Mouse (Mus musculus) ES-Bruce4 (cell line): ENCODE results near the gene Anxa9. TPM values are rescaled to one million over a fixed set of nuclear protein-coding genes. Genes with fewer than 3 reads are reported as not detected.
A peak's percentile ranks its signal among the peaks of the same experiment; 100 is the strongest.

Experiments
- H3K27ac ChIP-seq: 2 replicates; pipeline ENCODE4 v1.5.1; 2012; ENCODE audit warnings: low read length, inconsistent platforms; ENCODE audit not compliant: insufficient read depth
- H3K27me3 ChIP-seq: 2 replicates; pipeline ENCODE4 v1.6.1; 2012; ENCODE audit warnings: mild to moderate bottlenecking, low read length, inconsistent platforms; ENCODE audit not compliant: control insufficient read depth, poor library complexity, insufficient read depth, severe bottlenecking
- H3K36me3 ChIP-seq: 2 replicates; pipeline ENCODE4 v1.6.1; 2012; ENCODE audit warnings: inconsistent platforms, mild to moderate bottlenecking, low read length, moderate library complexity; ENCODE audit not compliant: control insufficient read depth, poor library complexity, insufficient read depth, severe bottlenecking
- H3K4me1 ChIP-seq: one replicate; pipeline ENCODE4 v1.8.1; 2011; ENCODE audit warnings: low read length; ENCODE audit not compliant: control insufficient read depth, insufficient read depth
- H3K4me3 ChIP-seq: 2 replicates; pipeline ENCODE4 v1.5.1; 2011; ENCODE audit warnings: low read depth, mild to moderate bottlenecking, low read length
- H3K9ac ChIP-seq: 2 replicates; pipeline ENCODE4 v1.6.1; 2012; ENCODE audit warnings: low read depth, mild to moderate bottlenecking, inconsistent platforms; ENCODE audit not compliant: poor library complexity, severe bottlenecking
- H3K9me3 ChIP-seq: replicated peaks from 2 replicates; pipeline ENCODE4 v1.6.1; 2012; ENCODE audit warnings: mild to moderate bottlenecking, low read length, inconsistent platforms; ENCODE audit not compliant: control insufficient read depth, poor library complexity, insufficient read depth, severe bottlenecking
- CTCF ChIP-seq: IDR thresholded peaks from one replicate; pipeline ENCODE4 v1.8.1; 2011; ENCODE audit warnings: low read depth, low read length
- EP300 ChIP-seq: IDR thresholded peaks from 2 replicates; pipeline ENCODE4 v1.6.1; 2011; ENCODE audit warnings: low read depth, low read length; ENCODE audit not compliant: insufficient read depth
- POLR2A ChIP-seq: IDR thresholded peaks from one replicate; pipeline ENCODE4 v1.8.1; 2011; ENCODE audit warnings: low read length; ENCODE audit not compliant: insufficient read depth
- polyA plus RNA-seq: library from polyadenylated mRNA; stranded (reverse); fragments of >200 nt; gene quantifications from 2 replicates; pipeline ENCODE4 v1.2.4, GENCODE M21; 2011; ENCODE audit warnings: low read depth; ENCODE audit not compliant: missing spikeins, insufficient read depth, insufficient read length

Gene Anxa9
- polyA plus RNA-seq, 1 experiment, result 1.9 TPM

- Histone ChIP-seq H3K9me3 (no peaks in the 10 kb centered on the region), H3K27me3 (no peaks in the 10 kb centered on the region), H3K27ac (peak overlapping the region; percentile 63), H3K9ac (no peak overlapping the region), H3K4me3 (no peak overlapping the region), H3K4me1 (peaks cover 14% of the 10 kb centered on the region), H3K36me3 (peaks cover 12% of the 10 kb centered on the region)
- TF ChIP-seq EP300, result no peak
- TF ChIP-seq POLR2A, result no peak
- TF ChIP-seq CTCF, result no peak
Observed at GRCm38 (mm10) chr3:95295321-95296102, 11.5 kb downstream of the Anxa9 start.

GRCm38 (mm10) chr3:95294718-95295117 is 12.3 kb downstream of the Anxa9 start:
- Histone ChIP-seq H3K4me3 (no peak overlapping the region), H3K27me3 (no peaks in the 10 kb centered on the region), H3K4me1 (peaks cover 14% of the 10 kb centered on the region), H3K27ac (peak overlapping the region; percentile 11; the same call in 1 of the 2 replicates), H3K9me3 (no peaks in the 10 kb centered on the region), H3K36me3 (peaks cover 12% of the 10 kb centered on the region), H3K9ac (no peak overlapping the region)
- TF ChIP-seq CTCF, result no peak
- no peak for TF ChIP-seq POLR2A
- no peak for TF ChIP-seq EP300

- Histone ChIP-seq H3K36me3 (peaks cover 12% of the 10 kb centered on the region), H3K9me3 (no peaks in the 10 kb centered on the region), H3K9ac (no peak overlapping the region), H3K27ac (peak overlapping the region; percentile 53), H3K27me3 (no peaks in the 10 kb centered on the region), H3K4me1 (peaks cover 14% of the 10 kb centered on the region), H3K4me3 (no peak overlapping the region)
- no peak for TF ChIP-seq EP300
- TF ChIP-seq POLR2A, result no peak
- no peak for TF ChIP-seq CTCF
Observed at GRCm38 (mm10) chr3:95294316-95294715, 12.7 kb downstream of the Anxa9 start.

GRCm38 (mm10) chr3:95293537-95293936 is 13.4 kb downstream of the Anxa9 start:
- peaks cover 14% of the 10 kb centered on the region for H3K36me3 ChIP-seq

GRCm38 (mm10) chr3:95292899-95293298 is 14.1 kb downstream of the Anxa9 start:
- H3K9me3 ChIP-seq, result no peaks in the 10 kb centered on the region
- TF ChIP-seq POLR2A (no peak), EP300 (no peak), CTCF (no peak)
- no peak overlapping the region for H3K27ac ChIP-seq
- H3K36me3 ChIP-seq, result peaks cover 20% of the 10 kb centered on the region
- H3K4me3 ChIP-seq, result no peak overlapping the region
- H3K9ac ChIP-seq, result no peak overlapping the region
- H3K4me1 ChIP-seq, result peaks cover 14% of the 10 kb centered on the region
- no peaks in the 10 kb centered on the region for H3K27me3 ChIP-seq

More at GRCm38 (mm10) chr3:95293537-95293936, 13.4 kb downstream of the Anxa9 start:
- peak overlapping the region; percentile 53; the same call in 1 of the 2 replicates for H3K27ac ChIP-seq
- peaks cover 14% of the 10 kb centered on the region for H3K4me1 ChIP-seq
- no peaks in the 10 kb centered on the region for H3K27me3 ChIP-seq
- H3K4me3 ChIP-seq, result no peak overlapping the region
- no peak overlapping the region for H3K9ac ChIP-seq
- H3K9me3 ChIP-seq, result no peaks in the 10 kb centered on the region
- no peak for TF ChIP-seq CTCF
- no peak for TF ChIP-seq EP300
- TF ChIP-seq POLR2A, result no peak

- H3K9me3 ChIP-seq, result no peaks in the 10 kb centered on the region
- no peak overlapping the region for H3K9ac ChIP-seq
- H3K27ac ChIP-seq, result no peak overlapping the region
- TF ChIP-seq EP300 (no peak), POLR2A (no peak), CTCF (no peak)
- H3K36me3 ChIP-seq, result peaks cover 22% of the 10 kb centered on the region
- no peaks in the 10 kb centered on the region for H3K27me3 ChIP-seq
- peaks cover 14% of the 10 kb centered on the region for H3K4me1 ChIP-seq
- no peak overlapping the region for H3K4me3 ChIP-seq
Observed at GRCm38 (mm10) chr3:95291041-95291440, 15.9 kb downstream of the Anxa9 start.
